Mouse (Mus musculus) retina, embryonic 14.5 days (tissue): ENCODE data around the gene Elavl4.

Experiments
- DNase-seq: peaks from one replicate; pipeline ENCODE4 v3.0.0-alpha.2; 2015; ENCODE audit warnings: low spot score

Elavl4 gene

GRCm38 (mm10) chr4:110266804-110267575, 84.7 kb downstream of the Elavl4 start:
- DNase-seq: no peak

GRCm38 (mm10) chr4:110264345-110264943, 87.3 kb downstream of the Elavl4 start:
- no peak for DNase-seq

GRCm38 (mm10) chr4:110257360-110257759, 94.3 kb downstream of the Elavl4 start:
- no peak for DNase-seq

GRCm38 (mm10) chr4:110255617-110256016, 96.1 kb downstream of the Elavl4 start:
- no peak for DNase-seq

GRCm38 (mm10) chr4:110250055-110250454, 101.7 kb downstream of the Elavl4 start:
- no peak for DNase-seq

- no peak for DNase-seq
These were observed 108.8 kb downstream of the Elavl4 start for GRCm38 (mm10) chr4:110242879-110243278.

- DNase-seq: no peak
These were observed 117.2 kb downstream of the Elavl4 start for GRCm38 (mm10) chr4:110234554-110234953.

GRCm38 (mm10) chr4:110232327-110232726, 119.4 kb downstream of the Elavl4 start:
- DNase-seq: no peak

GRCm38 (mm10) chr4:110231799-110232198, 119.9 kb downstream of the Elavl4 start:
- no peak for DNase-seq

- DNase-seq: no peak
These were observed 122.1 kb downstream of the Elavl4 start for GRCm38 (mm10) chr4:110229652-110230051.

- DNase-seq: no peak
These were observed 122.5 kb downstream of the Elavl4 start for GRCm38 (mm10) chr4:110229238-110229637.

- no peak for DNase-seq
These were observed 124.1 kb downstream of the Elavl4 start for GRCm38 (mm10) chr4:110227621-110228031.

GRCm38 (mm10) chr4:110225492-110225891, 126.2 kb downstream of the Elavl4 start:
- no peak for DNase-seq

- DNase-seq: no peak
These were observed 132.9 kb downstream of the Elavl4 start for GRCm38 (mm10) chr4:110218819-110219218.

- no peak for DNase-seq
These were observed 134.2 kb downstream of the Elavl4 start for GRCm38 (mm10) chr4:110217553-110217952.

- no peak for DNase-seq
These were observed 137.2 kb downstream of the Elavl4 start for GRCm38 (mm10) chr4:110214543-110214942.

GRCm38 (mm10) chr4:110213666-110214065, 138.0 kb downstream of the Elavl4 start:
- no peak for DNase-seq

GRCm38 (mm10) chr4:110210246-110210645, 141.5 kb downstream of the Elavl4 start:
- DNase-seq: no peak

GRCm38 (mm10) chr4:110209613-110210012, 142.1 kb downstream of the Elavl4 start:
- DNase-seq: no peak

GRCm38 (mm10) chr4:110201680-110202079, 150.0 kb downstream of the Elavl4 start:
- no peak for DNase-seq

GRCm38 (mm10) chr4:110199897-110200296, 151.8 kb downstream of the Elavl4 start:
- DNase-seq: no peak

GRCm38 (mm10) chr4:110198600-110198999, 153.1 kb downstream of the Elavl4 start:
- no peak for DNase-seq

GRCm38 (mm10) chr4:110177263-110177662, 174.4 kb downstream of the Elavl4 start:
- no peak for DNase-seq

GRCm38 (mm10) chr4:110172028-110172427, 179.7 kb downstream of the Elavl4 start:
- no peak for DNase-seq
